Mouse (Mus musculus) gastrocnemius, postnatal 36 days (tissue): ENCODE data around the gene Higd1a. TPM values are rescaled to one million over a fixed set of nuclear protein-coding genes. Genes with fewer than 3 reads are reported as not detected.

Experiments used
- DNase-seq, 2 experiments: peaks; one replicate each; pipeline ENCODE4 v3.0.0; 2022
- intact Hi-C: fragments of 180-260 bp; cut with DNase I; formaldehyde crosslinking; loops from one replicate; pipeline ENCODE4 v1.15.1; 2025
- total RNA-seq, 2 experiments: library from RNA; stranded (reverse); gene quantifications; 2 replicates each; pipeline ENCODE4 v1.2.3; 2021

The Higd1a gene
- total RNA-seq, 2 experiments from 2014 or later = 96.5 to 97.5 TPM

GRCm38 (mm10) chr9:121889927-121890440, 31.8 kb upstream of the Higd1a start:
- no peak for DNase-seq
- intact Hi-C loops = no loop called here

GRCm38 (mm10) chr9:121882015-121882457, 23.9 kb upstream of the Higd1a start:
- no peak for DNase-seq
- intact Hi-C loops = no loop called here

- intact Hi-C loops = loop anchor here (2.0 kb wide), 1 partner anchor 106 kb away; no protein-coding TSS in a partner anchor
- no peak for DNase-seq
Observed at GRCm38 (mm10) chr9:121881301-121881700, 23.1 kb upstream of the Higd1a start.

GRCm38 (mm10) chr9:121880840-121881239, 22.7 kb upstream of the Higd1a start:
- intact Hi-C loops = loop anchor here (2.0 kb wide), 1 partner anchor 106 kb away; no protein-coding TSS in a partner anchor
- peak; percentile 59 to 69 for DNase-seq

GRCm38 (mm10) chr9:121877052-121877740, 19.0 kb upstream of the Higd1a start:
- intact Hi-C loops = loop anchor here (2.0 kb wide), 1 partner anchor 30 kb away; no protein-coding TSS in a partner anchor
- DNase-seq = peak in 1 of 2 experiments; percentile 29

DNA sequence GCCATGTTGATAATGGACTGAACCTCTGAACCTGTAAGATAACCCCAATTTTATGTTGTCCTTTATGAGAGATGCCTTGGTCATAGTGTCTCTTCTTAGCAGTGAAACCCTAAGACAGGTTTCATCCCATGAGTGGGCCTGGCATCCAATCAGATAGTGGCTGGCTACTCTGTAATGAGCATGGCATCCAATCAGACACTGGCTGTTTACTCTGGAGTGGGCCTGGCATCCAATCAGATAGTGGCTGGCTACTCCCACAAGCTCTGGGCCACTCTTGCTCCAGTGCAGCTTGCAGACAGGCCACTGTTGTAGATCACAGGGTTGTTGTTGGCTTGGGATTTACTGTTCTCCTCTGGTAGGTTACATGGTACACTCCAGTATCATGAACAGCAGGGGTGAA, 15.4 kb upstream of the Higd1a start:
- intact Hi-C loops = no loop called here

GRCm38 (mm10) chr9:121872062-121872683, 14.0 kb upstream of the Higd1a start:
- DNase-seq = no peak
- intact Hi-C loops = no loop called here

More for the DNA sequence above, 15.4 kb upstream of the Higd1a start:
- no peak for DNase-seq

DNA sequence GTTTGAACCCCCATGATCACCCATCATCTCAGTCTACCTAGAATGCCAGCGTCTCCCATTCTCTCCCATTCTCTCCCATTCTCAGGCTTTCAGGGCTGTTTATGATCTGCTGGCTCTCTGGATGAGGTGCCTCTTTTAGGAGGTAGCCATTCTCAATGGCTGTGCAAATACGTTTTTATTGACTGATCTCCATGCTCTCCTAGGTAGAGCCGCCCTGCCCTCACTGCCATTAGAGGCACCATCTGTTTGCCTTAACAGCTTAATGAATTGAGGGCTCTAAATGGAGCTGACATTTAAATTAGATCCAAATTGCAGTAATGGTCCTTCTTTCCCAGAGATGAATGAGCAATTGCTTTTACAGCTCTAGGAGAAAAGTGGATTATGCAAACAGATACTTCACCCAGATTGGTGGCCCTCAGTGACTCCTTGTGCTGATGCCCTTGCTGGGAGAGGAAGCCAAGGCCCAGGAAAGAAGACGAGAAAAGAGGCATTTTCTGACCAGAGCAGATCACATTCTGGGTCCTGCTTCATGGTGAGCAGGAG, 11.9 kb upstream of the Higd1a start:
- DNase-seq = no peak
- intact Hi-C loops = no loop called here

- intact Hi-C loops = no loop called here
- DNase-seq = no peak
Observed at GRCm38 (mm10) chr9:121869432-121869831, 11.3 kb upstream of the Higd1a start.

DNA sequence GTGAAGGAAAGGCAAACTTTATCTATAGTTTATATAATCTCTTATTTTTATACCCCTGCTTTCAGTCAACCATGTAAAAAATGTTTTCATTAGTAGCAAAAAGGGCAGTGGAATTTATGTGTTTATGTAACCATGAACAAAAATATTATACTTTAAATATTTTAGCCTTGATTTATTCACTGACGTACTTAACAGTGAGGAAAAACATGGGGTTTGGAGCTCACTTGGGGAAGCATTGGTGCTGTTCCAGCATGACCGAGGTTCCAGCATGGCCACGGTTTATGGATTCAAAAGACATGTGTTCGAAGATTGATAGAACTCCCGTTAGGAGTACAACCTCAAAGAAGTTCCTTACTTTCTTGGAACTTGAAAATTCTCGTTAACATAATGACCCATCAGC, 10.1 kb upstream of the Higd1a start:
- DNase-seq = no peak
- intact Hi-C loops = no loop called here

DNA sequence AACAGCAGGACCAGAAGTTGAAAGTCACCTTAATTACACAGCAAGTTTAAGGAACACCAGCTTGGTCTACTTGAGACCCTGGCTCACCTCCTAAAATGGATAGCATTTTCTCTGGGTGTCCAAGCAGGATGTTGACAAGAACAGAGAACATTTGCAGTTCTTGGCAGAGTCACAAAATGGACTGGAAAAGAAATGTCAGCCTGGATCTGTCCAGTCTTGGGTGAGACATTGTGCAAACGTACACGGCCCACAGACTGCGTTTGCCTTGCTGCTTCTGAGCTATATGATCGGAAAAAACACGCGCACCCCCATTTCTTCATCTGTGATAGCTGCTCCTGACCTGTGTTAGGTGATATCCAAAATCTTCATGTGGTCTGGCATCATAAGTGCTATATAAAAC, 9.5 kb upstream of the Higd1a start:
- no peak for DNase-seq
- intact Hi-C loops = no loop called here

DNA sequence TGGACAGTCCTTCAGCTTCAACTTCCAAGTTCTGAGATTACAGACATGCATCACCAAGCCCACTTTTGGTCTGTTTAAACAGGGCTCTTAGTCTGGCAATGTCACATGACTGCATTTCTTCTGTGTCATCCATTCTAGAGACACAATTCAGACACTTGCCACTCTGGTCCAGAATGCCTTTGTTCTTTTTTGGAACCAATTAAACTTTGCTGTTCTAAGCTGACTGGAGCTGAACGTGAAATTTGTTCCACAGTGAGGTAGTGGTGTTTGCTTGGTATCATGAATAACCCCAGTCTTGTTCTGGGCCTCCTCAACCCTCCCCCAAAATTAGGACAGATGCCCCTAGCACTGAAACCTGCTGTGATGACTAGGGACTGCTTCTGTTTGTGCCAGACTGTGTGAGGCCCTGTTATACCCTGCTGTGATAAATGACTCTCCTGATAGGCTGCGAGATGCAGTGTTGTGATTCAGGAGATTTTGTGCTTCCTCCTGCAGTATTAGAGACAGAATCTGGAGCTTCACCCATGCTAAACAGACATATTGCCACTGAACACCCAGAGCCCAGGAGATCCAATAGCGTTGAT, 7.4 kb upstream of the Higd1a start:
- no peak for DNase-seq
- intact Hi-C loops = no loop called here

DNA sequence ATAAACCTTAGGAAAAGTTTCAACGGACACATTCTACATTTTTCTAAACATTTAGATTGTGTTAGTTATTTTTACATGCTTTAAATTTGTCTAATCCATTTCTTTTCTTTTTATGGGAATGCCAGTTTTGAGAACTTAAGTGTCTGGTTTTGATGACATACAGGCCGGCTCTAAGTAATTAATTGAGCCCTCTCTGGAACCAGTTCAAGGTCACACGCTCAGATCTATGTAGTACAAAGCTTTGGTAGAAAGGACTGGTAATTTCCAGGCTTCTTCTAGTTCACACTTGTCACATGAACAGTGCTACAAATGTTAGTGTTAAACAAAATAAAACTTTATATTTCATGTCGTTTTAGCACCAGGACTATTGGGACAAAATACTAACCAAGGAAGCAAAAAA, 6.7 kb upstream of the Higd1a start:
- DNase-seq = no peak

GRCm38 (mm10) chr9:121860921-121861320, 2.8 kb upstream of the Higd1a start:
- intact Hi-C loops = no loop called here
- DNase-seq = no peak

More for the DNA sequence above, 6.7 kb upstream of the Higd1a start:
- intact Hi-C loops = no loop called here

DNA sequence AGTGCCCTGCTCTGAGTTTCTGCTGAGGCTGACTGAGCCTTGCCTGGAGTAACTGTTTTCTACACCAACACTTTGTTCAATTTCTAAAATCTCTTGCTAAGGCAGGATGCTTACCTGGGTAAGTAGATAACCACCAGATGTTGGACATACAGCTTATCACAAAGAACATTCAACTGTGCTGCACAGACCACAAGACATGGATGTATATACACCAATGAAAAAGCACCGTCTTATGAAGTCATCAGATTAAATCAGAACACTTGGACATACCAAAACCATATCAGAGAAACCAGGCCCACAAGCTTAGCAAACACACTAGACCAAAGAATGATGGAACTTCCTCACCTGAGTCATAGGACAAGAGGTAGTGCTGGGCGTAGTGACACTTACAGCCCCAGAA, 1.2 kb upstream of the Higd1a start:
- intact Hi-C loops = no loop called here
- no peak for DNase-seq

DNA sequence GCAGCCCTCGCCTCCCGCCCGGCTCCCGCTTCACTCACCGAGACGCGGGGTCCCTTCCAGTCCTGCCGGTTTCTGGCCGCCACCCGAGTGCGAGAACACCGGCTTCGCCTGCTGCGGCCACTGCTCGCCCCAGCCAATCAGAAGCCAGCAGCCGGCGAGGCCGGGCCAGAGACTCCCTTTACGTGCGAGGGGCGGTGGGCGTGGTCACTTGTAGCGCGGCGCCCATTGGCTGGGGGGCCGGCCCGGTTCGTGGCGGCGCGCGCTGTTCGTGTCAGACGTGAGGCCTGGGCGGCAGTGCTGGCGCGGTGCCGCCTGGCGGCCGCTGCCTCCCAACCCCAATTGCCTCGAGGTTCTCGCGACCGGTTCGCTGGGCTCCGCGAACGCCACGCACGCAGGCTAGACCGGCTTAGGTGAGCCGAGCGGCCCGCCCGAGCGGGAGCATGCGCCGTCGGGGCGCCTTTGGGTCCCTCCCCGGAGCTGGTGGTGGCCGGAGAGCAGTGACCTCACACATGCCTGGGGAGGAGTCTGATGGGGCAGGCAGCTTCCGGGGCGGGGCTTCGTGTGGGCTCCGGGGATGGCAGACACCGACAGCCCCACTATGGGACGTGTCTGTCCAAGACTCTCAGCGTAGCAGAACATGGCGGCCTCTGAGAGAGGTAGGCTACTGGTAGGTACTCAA, 549 bp downstream of the Higd1a start:
- intact Hi-C loops = no loop called here

DNA sequence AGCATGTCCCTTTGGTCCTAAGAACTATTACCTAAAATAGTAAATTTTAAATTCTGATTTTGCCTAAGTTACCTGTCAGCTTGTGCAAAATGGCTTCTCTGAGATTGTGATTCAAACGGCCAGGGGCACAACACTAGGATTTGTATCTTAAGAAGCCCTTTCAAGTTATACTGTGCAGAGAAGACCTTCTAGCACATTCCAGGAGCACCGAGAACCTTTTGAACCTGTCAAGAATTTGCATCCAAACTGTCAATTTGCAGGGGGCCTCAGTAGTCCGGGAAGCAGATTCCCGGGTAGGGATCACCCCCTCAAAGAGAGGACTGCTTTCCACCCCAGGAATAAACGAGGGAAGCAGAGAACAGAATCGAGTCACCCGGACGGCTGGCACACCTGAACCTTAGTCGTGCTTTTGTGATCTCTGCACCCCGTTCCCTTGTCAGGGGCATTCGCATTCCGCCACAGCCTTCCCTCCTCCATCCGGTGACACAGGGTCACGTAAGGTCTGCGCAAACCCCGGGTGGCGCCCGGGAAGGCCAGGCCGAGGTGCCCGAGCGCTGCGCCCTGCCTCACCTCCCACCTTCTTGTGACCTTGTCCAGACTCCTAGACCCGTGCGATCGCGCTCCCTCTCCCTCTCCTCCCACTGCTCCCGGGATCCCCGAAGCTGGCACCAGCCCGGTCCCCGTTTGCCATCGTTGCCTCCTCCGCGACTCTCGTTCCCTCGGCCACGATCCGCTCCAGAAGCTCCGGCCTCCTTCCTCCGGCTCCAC, 1.3 kb downstream of the Higd1a start:
- DNase-seq = peak in 1 of 2 experiments; percentile 25
- intact Hi-C loops = no loop called here

More for the DNA sequence above, 549 bp downstream of the Higd1a start:
- DNase-seq = peak; percentile 96 to 98

DNA sequence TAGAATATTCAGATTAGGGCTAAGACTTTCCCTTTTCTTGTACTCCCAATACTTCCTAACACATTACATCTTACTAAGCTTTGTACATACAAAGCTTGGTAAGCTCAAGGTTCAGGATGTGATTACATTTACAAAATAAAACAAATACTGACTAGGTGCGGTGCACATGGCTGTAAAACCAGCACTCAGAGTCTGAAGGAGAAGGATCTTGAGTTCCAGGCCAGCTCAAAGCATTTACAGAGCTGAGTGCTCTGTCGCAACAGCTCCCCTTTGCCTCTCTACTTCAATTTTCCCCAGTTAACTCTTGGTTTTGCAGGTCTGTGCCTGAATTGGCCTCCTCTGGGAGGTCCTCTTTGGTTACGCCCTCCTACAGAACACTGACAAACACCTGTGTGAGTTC, 3.9 kb downstream of the Higd1a start:
- intact Hi-C loops = no loop called here

GRCm38 (mm10) chr9:121847842-121848241, 10.3 kb downstream of the Higd1a start:
- no peak for DNase-seq
- intact Hi-C loops = loop anchor here (2.0 kb wide), 1 partner anchor 29 kb away; no protein-coding TSS in a partner anchor

More for the DNA sequence above, 3.9 kb downstream of the Higd1a start:
- DNase-seq = no peak

DNA sequence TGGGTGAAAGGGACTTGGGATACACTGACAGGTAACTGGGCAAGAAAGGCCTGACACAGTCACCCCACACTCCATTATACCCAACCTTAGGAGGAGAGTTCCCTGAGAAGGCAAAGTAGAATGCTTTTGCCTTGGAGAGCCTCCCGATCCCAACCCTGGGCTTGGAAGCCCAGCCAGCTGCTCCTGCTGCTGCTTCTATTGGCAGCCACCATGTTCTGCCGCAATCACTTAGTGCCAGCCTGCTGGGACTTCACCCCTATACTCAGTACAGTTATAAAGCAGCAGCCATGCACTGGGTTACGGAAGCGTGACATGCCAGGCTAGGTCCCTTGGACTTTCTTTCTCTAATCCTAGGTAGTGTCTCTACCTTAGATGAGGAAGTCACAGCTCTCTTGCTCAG, 11.0 kb downstream of the Higd1a start:
- DNase-seq = no peak
- intact Hi-C loops = loop anchor here (2.0 kb wide), 1 partner anchor 30 kb away; no protein-coding TSS in a partner anchor
